Mouse (Mus musculus) liver, adult 2 months (tissue): ENCODE results near the gene Olfr411.

ENCODE experiments used
- CTCF ChIP-seq: fragments of 200-500 bp; IDR thresholded peaks from 2 replicates; pipeline ENCODE4 v1.5.1; 2011; ENCODE audit warnings: low read depth, low read length, control low read depth
- POLR2A ChIP-seq: fragments of 200-500 bp; IDR thresholded peaks from 2 replicates; pipeline ENCODE4 v1.6.1; 2011; ENCODE audit warnings: low read length, control low read depth; ENCODE audit not compliant: insufficient read depth; ENCODE audit errors: extremely low read depth

GRCm38 (mm10) chr11:74385674-74386073 lies 33.2 kb upstream of the Olfr411 start:
- TF ChIP-seq CTCF, result no peak
- no peak for TF ChIP-seq POLR2A
